Mouse (Mus musculus) urinary bladder, postnatal 25 days (tissue): ENCODE measurements around the gene Elovl5.

Experiments
- DNase-seq: peaks from one replicate; pipeline ENCODE4 v3.0.0; 2022; ENCODE audit warnings: low spot score

Gene Elovl5

DNA sequence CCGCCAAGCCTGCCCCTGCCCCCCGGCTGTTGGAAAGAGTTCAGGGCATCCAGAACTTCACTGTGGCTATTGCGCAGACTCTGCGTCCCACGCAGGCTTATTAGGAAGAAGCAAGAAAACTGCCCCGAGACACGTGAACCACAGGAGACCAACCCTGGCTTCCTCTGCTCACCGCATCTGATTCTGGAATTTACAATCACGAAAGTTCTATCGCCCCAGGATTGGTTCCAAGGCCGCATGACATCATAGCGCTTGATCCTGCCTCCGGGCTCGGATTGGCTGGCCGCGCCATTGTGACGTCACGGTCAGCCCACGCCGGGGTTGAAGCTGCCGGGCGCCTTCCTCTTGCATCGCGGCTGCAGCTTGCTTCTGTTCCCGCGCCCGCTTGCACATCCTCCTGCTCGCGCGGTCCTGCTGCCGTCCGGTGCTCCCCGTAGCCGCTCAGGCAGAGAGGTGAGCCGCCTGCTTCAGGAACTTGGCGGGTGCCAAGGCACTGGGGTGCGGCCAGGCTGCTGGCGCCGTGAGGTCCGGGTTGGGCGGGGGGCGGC lies at the start of gene Elovl5:
Elovl5 (plus strand) TSS at position 291 of the 548 bp plus-strand sequence.
- DNase-seq = peak; percentile 94

DNA sequence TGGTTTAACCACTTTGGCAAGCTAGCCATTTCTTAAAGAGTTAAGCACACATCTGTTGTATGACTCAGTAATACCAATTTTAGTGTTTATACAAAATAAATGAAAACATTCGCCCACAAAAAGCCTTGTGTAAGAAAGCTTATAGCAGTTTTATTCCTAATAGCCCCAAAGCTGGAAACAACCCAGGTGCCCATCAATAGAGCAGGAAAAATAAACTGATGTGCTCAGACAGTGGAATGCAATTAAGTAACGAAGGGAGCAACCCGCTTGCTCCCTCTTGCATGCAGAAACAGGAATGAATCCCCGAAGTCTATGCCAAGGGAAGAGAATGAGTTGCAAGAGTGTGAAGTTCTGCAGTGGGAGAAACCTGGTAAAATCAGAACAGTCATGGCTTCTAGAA lies 25.7 kb upstream of the Elovl5 start:
- DNase-seq = no peak

DNA sequence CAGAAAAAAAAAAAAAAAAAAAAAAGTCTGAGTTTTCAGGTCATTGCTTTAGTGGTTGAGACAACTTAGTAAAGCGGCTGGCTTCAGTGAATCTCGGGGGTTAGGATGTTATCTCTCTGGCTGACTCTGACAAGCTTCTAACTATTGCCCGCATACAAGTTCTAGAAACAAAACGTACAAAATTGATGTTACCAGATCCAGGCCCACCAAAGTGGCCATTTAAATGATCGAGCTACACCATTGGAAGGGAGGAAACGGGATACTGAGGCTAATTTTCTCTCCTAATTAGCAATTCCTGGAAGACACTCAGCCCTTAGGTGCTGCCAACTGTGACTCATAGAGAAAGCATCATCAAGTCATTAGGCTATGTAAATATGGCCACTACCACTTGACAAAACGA lies 18.6 kb upstream of the Elovl5 start:
- no peak for DNase-seq

DNA sequence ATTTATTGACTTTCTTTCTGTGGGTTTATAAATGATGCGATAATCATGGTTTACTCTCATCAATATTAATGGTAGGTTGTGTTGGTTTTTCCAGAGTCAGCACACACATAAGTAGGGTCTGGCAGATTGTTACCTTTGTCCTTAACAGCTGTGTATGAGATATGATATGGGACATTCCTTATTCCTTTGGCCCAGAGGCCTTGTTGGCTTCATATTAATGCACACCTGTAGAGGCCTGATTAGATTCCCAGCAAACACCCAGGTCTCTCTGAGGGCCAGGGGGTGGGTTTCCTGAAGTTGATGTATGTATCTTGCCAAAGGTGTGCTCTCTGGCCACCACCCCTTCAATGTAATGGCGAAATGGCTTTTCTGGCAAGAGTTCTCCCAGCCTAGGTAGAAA lies 13.0 kb upstream of the Elovl5 start:
- no peak for DNase-seq

DNA sequence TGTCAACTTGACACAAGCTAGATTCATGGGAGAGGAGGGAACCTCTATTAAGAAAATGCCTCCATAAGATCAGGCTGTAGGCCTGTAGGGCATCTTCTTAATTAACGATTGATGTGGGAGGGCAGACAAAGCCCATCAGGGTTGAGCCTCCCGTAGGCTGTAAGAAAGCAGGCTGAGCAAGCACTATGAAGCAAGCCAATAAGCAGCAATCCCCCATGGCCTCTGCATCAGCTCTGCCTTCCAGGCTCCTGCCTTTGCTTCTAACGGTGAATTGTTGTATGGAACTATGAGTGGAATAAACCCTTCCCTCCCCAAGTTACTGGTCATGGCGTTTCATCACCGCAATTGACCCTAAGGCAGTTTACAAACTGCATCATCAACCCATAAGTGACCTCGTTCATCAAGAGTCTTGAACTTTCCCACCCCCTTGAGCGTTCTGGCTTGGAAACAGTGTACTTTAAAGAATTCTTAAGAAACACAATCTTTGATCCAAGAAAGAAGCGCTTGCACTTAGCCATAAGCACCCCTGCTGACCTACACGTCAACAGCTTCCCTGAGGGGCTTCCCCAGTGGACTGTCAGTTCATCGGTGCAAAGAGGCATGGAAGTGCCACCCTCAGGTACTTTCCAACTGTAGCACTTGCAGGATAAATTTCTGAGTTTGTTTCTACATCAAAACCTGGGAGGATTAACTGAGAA lies 7.4 kb upstream of the Elovl5 start:
- DNase-seq = no peak

DNA sequence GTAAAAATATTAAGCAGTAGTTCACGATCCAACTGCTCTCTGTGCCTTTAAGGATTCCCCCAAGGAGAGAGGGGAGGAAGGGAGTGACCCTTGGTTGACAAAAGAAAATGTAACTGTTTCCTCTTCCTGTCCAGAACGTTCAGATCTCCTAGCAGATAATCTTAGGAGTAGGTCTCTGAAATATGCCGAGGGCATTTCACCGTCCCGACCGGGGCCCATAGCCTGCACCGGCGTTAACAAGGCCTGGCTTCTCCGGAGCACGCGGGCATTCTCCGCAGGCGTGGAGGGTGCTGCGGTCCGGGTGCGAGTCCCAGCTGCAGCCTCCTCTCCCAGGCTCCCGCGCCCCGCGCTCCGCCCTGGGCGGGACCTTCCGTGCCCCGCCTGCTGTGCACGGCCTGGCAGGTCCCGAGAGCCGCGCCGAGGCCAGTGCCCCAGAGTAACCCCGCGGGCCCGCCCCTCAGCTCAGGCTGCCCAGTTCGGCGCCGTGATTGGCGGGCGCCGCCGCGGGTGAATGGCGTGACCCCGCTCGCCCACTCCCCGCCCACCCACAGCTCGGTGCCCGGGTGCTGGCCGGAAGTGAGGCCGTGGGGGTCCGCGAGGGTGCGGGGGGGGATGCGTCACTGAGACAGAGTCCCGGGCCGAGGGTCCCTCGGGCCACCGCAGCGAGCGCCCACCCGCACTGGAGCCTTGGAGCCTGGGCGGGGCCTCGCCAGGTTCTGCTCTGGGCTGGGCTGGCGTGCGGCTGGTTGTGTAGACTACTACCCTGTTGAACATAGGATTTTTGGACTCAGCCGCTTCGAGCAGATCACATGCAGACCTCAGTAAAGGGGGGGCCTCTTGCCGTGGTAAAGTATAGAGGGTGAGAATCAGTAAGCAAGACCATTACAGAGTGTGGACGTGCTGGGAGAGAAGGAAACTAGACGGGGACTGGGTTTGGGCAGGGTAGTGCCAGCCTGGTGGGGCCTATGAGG lies 6.6 kb upstream of the Elovl5 start:
- DNase-seq = peak; percentile 87

DNA sequence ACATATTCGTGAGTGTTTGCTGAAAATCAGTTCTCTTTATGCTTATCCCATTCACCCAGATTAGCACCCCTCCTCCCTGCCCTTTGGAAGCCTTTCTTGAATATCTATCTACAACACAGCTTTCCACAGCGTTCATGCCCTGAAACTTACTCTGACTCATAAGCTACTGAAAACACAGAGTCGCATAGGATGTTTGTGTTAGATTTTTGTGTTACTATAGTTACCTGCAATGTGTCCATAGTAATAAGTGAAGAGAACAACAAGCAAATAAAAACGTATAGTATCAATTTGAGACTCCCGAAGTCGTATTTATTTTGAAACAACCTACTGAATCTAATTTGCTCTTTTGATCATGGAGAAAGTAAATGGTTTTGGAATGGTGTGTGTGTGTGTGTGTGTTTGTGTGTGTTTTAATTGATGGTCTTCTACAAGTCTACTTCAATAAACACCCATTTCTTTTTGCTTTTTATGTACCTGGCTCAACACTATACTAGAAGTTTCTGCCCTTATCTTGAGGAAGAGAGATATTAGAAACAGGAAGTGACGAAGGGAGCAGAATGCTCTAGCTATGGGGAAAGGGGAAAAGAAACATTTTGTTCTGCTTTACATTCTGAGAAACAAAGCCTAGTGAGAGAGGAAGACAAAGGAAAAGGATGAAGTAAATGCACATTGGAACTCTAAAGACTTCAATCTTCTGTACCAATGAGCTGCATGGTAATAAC lies 5.5 kb upstream of the Elovl5 start:
- DNase-seq = no peak

DNA sequence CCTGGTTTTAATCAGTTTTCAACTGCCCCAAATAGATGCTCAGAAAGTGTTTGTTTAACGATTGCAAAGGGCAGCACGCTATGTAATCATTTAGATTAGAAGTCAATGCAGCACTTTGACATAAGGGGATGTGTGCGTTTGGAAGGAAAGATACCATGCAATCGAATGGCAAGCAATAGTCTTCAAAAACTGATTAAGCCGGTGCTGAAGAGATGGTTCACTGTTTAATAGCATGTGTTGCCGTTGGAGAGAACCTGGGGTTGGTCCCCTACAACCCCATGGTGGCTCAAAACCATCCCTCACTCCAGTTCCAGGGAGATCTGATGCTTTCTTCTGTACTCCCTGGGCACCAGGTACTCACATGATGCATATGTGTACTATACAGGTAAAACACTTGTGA lies 4.9 kb upstream of the Elovl5 start:
- DNase-seq = no peak

DNA sequence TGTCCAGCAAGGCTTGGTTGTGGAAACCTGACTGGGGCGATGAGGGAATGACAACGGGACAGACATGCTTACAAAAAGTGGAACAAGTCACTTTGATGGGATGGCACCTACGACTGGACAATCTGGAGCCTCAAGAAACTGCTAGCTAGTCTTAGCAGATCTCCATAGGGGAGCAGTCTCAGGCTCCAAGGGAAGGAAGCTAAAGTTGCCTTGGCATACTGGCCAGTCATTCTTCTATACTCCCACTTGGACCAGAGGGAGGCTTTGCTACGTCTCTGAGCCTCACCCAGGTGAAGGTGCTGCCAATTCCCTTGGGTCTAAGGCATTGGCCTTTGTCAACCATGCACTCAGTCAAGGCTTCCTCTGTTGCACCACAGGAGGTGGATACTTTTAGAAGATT lies 2.5 kb upstream of the Elovl5 start:
- DNase-seq = no peak

DNA sequence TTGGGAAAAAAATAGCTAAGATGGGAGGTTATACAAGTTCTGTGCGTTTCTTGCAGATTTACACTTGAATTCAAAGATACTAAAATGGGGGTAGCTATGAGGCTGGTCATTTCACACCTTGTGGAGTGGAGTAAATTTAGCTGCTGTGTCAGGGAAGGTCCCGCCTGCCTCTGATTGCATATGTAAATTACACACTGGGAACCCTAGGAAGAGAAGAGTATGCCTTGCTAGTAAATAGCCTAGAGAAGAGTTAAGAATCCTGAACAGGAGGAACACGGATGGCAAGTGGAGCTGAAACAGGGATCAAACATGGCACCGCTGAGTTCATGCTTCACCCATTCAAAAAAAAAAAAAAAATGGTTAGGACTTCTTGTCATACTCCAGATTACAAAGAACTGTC lies 1.4 kb upstream of the Elovl5 start:
- DNase-seq = no peak

DNA sequence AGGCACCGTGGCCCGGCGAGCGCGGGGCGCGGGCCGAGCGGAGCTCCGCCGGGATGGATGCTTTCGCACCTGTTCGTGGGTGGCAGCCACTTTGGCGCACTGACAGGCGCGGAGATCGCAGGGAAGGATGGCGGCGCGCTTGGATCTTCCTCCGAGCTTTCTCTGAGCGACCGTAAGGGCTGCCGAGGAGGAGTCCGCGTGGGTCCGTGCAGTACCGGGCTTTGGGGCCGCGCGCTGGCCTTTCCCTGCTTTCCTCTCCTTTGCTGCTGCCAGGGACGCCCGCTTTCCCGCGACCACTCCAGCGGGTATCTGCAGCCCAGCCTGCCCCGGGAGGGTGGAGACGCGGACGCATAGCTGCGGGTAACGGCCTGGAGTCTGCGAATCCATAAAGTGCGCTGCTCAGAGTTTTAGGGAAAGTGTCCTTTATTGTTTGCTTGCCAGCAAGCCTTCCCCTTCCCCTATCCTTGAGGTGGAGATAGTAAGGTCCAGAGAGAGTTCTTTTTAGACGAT lies 513 bp downstream of the Elovl5 start:
- DNase-seq = peak; percentile 17

DNA sequence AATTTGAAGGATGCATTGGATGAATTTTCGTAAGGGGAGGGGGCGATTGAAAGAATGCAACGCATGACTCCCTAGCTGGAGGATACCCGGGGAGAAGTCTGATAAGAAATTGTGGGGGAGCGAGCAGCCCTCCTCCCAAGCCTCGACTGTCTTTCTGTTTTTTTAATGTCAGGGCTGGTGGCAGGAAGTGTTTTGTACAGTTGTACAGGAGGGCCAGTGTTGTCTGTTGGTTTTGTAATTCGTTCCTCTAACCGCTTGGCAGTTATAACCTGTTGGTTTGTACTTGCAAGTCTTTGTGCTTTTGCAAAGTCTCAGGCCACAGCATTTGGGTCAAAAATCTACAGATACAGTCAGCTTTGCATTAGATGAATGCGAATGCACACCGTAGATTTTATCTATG lies 1.0 kb downstream of the Elovl5 start:
- DNase-seq = no peak

DNA sequence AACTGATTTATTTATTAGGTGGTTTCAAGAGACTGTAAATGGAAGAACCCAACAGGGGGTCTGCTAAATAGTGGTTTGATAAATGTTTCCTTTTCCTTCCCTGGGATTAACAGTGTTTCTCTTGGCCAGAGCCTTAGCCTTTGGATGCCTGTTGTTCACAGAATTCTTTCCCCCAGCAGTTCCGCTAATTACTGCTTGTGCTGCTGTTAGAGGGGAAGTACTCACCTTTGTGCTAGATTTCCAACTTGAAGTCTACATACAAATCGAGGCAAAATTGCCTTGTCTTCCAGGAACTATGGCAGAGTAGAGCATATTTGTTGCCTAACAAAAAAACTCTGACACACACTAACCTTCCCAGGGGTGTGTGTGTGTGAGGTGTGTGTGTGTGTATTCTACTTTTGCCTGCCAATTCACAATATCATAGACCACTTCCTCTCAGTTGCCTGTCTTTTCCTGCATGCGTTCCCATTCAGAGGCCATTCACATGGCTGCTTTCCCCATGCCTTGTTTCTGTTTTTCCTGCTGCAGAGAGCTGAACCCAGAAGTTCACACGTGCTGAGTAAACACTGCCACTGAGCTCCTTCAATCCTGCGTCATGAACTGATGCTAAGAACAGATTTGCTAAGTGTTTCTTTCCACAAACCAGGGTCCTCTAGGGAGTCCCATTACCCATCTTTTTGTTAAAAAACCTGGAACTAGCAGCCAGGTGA lies 2.0 kb downstream of the Elovl5 start:
- DNase-seq = no peak

DNA sequence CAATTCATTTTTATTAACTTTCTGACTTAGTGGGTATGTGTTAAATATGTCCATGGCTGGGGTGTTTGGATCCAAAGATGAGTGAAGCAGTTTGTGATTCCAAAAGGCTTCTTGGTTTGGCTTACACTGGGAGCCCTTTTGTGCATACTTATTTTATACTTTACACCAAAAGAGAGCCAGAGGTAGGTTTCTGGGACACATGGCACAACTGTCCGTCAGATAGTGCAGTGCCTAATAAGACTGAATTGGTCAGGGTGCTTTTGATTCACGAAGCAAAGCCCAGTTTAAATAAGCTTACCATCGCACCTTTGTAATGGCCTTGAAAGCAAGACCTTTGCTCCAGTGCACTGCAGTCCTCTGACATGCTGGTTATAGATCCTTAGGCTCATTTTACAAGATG lies 3.3 kb downstream of the Elovl5 start:
- no peak for DNase-seq

DNA sequence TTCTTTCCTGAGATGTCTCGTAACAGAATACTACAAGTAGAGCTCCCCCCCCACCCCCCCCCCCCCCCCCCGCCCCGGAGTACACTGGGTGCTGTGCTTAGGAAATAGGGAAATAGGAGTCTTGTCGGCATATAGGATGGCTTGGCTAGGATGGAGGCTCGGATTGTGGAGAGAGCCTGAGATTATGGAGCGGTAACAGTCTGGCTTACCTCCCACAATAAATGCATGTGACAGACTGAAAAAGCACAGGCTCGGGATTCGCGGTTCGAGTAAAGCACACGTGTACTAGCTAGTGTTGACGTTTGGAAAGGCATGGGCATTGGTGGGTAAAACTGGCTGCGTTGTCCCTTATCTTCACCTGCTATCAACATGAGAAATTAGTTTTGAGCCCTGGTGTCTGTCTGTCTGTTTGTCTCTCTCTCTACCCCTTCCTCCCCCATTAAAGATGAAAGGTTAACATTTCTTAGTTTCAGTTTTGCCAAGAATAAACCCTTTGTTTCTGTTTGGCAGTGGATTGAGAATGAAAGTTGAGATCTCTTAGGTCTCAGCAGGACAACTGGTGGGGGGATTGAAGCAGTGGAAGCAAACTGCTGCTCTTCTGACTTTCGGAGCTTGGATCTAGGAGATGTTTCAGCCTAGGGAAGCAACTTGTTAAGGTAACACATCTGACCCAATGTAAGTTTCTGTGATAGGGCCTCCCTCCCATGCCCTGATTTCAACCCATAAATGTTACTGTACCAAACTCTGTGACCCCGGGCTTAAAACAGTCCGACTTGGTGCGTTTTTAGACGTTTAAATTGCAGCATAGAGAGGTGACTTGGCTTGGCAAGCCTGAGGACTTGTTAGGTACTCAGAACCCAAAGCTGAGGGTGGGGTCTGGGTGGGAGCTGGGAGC lies 4.4 kb downstream of the Elovl5 start:
- DNase-seq = no peak

DNA sequence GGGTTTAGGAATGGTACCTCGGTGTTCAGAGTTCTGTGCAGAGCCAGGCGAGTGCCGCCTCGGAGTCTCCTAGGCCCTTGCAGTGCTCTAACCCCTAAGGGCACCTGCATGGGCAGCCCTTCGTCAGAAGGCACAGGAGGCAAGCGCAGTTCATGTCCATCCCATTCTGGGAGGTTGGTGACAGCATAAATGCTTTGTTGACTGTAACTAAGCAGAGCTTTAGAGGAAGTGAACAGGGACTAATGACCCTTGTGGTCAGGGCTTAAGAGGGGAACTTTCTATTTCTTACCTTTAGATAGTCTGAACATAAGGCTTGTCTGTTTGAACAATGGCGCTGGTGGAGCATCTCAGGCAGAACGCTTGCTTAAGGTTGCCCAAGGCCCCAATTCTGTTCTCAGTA lies 6.6 kb downstream of the Elovl5 start:
- DNase-seq = no peak

DNA sequence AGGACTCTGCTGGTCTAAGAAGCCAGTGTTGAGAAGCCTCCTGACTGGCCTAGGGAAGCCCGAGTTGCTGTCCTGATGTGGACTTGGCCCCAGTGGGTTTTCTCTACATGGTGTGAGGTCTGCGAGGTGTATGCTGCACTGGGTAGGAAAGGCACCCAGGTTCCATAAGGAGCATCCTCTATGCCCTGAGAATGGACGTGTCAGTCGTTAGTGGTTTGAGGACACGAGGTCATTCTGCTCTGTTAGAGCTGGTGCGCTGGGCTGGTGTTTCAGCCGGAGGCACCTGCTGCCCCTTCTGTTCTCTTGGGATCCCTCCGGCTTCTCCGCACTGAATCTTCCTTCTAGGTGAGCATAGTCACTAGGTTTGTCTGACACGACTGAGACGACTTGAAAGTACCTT lies 7.0 kb downstream of the Elovl5 start:
- no peak for DNase-seq

DNA sequence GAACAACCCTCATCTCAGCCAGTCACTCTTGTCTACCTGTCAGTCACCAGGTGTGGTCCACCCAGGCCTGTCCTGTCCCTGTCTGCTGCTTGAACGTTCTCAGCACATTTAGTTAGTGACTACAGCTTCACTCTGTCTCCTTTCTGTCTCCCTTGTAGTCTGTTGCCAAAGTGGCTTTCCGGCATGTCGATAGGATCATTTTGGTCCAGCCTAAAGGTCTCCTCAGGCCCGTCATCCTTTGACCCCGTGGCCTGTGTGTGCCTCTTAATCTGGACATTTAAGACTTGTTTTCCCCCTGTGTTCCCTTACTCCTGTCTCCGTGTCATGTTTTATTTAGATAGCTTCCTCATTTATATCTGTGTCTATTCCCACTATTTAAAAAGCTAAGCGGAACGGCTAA lies 9.0 kb downstream of the Elovl5 start:
- DNase-seq = no peak

DNA sequence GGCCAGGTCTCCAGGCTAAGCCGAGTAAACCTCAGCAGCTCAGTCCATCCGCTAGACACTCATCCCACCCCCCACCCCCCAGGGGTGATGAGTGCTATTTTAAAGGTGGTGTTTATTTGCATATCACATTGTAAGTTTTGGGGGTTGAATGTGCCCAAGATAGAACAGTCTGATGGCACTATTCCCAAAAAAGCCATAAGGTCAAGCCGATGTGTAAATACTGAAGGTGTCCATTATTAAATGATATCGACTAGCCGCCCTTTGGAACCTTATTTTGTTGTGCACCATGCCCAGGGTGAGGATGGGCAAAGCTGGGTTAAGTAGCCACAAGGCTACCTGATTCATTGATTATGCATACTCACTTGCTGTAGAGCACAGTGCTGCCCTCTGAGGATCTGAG lies 9.7 kb downstream of the Elovl5 start:
- no peak for DNase-seq

DNA sequence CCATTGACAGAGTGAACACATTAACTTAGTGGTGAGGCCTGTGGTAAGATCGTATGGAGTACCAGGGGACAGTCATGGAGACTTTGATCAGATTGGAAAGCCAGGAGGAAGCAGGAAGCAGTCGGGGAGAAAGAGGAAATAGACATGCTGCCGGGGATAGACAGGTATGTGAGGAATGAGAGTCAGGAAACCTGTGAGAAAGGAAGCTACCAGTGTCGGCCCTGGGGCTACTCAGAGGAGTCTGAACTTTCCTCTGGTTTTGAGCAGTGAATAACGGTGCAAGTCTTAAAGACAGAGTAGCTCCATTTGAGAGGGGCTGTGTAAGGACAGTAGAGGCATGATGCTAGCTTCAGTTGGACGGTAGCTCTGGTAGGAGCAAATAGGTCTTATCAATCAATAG lies 10.3 kb downstream of the Elovl5 start:
- DNase-seq = no peak

DNA sequence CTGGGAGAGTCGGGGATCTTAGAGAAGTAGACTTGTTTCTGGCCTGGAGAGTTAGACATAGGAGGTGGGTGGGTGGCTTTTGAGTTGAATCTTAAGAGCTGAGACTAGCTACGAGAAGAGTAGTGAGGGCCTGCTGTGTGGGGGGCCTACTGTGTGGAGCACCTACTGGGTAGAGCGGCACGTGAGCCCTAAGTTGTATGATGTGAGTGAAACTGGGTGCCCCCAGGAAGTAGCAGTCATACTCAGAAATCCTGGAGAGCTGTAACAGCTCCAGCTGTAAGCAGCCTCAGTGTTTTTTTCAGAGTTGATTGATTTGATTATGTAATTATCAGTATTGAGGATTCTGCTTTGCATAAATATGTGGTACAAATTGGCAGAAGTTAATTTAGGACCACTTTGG lies 11.6 kb downstream of the Elovl5 start:
- no peak for DNase-seq
